Mouse (Mus musculus): Measurements from ENCODE around the gene Isca2. TPM values are rescaled to one million over a fixed set of nuclear protein-coding genes. Genes with fewer than 3 reads are reported as not detected.

Gene Isca2
- polyA plus RNA-seq, 1 experiment: 51.2 TPM

DNA sequence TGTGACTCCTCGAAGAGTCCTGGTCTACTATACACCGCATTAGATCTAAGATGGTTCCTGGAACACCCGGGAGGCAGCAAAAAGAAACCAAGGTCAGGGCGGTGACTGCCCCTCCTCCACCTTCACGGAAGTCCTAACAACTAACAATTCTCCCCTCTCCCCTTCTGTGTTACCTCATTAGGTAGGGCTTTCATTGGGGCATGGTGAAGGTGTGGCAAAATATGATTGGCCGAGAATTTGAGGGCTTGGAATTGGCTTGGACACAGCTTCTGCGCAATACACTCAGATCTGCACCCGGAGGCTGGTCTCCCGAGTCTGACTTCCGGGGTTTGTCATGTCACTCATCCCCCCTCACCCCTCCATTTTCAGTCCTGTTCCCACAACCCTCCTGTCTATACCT lies 44.6 kb upstream of the Isca2 start:
- H3K4me3 ChIP-seq: no peak overlapping the region
- H3K79me2 ChIP-seq (ENCODE audit: control insufficient read depth, insufficient read depth): no peaks in the 10 kb centered on the region
- no peaks in the 10 kb centered on the region for H3K36me3 ChIP-seq (ENCODE audit: control insufficient read depth, insufficient read depth)
- no peak overlapping the region for H3K4me2 ChIP-seq (ENCODE audit: low read depth)
- H3ac ChIP-seq (ENCODE audit: control insufficient read depth, insufficient read length): no peak overlapping the region
- TF ChIP-seq POLR2A (IDR thresholded peaks at IDR 0.05; ENCODE audit: insufficient read length, low read depth): no peak
- no peak for TF ChIP-seq USF1 (IDR thresholded peaks at IDR 0.05; ENCODE audit: low read depth)
- TF ChIP-seq MAX (IDR thresholded peaks at IDR 0.05; ENCODE audit: low read depth): no peak
- no peak for TF ChIP-seq MYOG (IDR thresholded peaks at IDR 0.05; ENCODE audit: control insufficient read depth in 1 of 3, insufficient read depth in 1 of 3, insufficient read length in 2 of 3, low read depth in 2 of 3)
- no peak for TF ChIP-seq CEBPB (IDR thresholded peaks at IDR 0.05; ENCODE audit: insufficient read depth, poor library complexity, severe bottlenecking)
- TF ChIP-seq REST (IDR thresholded peaks at IDR 0.05; ENCODE audit: insufficient read depth, insufficient read length): no peak
- no peak for TF ChIP-seq SRF (IDR thresholded peaks at IDR 0.05; ENCODE audit: control insufficient read depth, insufficient read length, low read depth)
- peaks cover 21% of the 10 kb centered on the region for H3K27me3 ChIP-seq (ENCODE audit: control insufficient read depth, insufficient read depth, insufficient read length)

DNA sequence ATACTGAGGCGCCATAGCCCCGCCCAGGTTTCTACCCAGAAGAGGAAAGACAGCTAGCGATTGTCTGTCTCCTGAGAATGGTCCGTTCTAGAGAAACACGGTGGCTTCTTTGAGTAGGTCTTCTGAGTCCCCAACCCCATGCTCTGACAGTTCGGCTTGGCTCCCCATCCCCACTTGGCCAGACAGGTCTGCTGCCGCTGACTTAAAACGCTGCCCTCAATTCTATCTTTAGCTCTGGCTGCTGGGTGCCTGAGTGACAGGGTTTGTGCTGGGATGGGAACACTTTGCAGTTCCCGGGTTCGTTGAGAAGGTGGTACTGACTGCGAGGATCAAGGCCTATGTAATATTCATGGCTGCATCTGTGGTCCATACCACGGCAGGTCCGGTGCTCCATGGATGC lies 39.7 kb upstream of the Isca2 start:
- no peaks in the 10 kb centered on the region for H3K79me2 ChIP-seq (ENCODE audit: control insufficient read depth, insufficient read depth)
- peaks cover 30% of the 10 kb centered on the region for H3K27me3 ChIP-seq (ENCODE audit: control insufficient read depth, insufficient read depth, insufficient read length)
- H3ac ChIP-seq (ENCODE audit: control insufficient read depth, insufficient read length): no peak overlapping the region
- H3K4me2 ChIP-seq (ENCODE audit: low read depth): no peak overlapping the region
- no peaks in the 10 kb centered on the region for H3K36me3 ChIP-seq (ENCODE audit: control insufficient read depth, insufficient read depth)
- H3K4me3 ChIP-seq: no peak overlapping the region
- TF ChIP-seq CEBPB (IDR thresholded peaks at IDR 0.05; ENCODE audit: insufficient read depth, poor library complexity, severe bottlenecking) (no peak), TCF12 (IDR thresholded peaks at IDR 0.05; ENCODE audit: insufficient read depth, poor library complexity, severe bottlenecking) (no peak), E2F4 (IDR thresholded peaks at IDR 0.05; ENCODE audit: insufficient read depth) (no peak), POLR2AphosphoS2 (IDR thresholded peaks at IDR 0.05; ENCODE audit: insufficient read length, low read depth) (no peak)

- H3K4me2 ChIP-seq (ENCODE audit: low read depth): no peak overlapping the region
- H3K79me2 ChIP-seq (ENCODE audit: control insufficient read depth, insufficient read depth): no peaks in the 10 kb centered on the region
- TF ChIP-seq USF1 (IDR thresholded peaks at IDR 0.05; ENCODE audit: low read depth) (no peak), TCF3 (IDR thresholded peaks at IDR 0.05; ENCODE audit: insufficient read length, low read depth) (no peak), E2F4 (IDR thresholded peaks at IDR 0.05; ENCODE audit: insufficient read depth) (no peak)
- H3K36me3 ChIP-seq (ENCODE audit: control insufficient read depth, insufficient read depth): no peaks in the 10 kb centered on the region
- no peaks in the 10 kb centered on the region for H3K27me3 ChIP-seq (ENCODE audit: control insufficient read depth, insufficient read depth, insufficient read length)
- H3K4me3 ChIP-seq: no peak overlapping the region
- H3ac ChIP-seq (ENCODE audit: control insufficient read depth, insufficient read length): no peak overlapping the region
Measured at GRCm38 (mm10) chr12:84743496-84743895, 29.6 kb upstream of the Isca2 start.

DNA sequence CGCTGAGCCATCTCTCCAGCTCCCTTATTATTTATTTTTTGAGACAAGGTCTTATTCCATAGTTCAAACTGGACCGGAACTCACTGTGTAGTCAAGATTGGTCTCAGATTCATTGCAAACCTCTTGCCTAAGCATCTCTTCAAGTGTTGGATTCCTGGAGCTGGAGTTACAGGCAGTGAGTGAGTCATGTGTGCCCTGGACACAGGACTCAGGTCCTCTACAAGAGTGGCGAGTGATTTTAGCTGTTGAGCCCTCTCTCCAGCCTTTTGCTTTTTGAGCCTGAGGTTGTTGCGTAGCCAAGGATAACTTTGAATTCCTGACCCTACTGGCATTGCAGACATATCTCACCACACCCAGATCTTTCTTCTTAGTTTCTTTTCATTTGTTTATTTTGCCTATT lies 27.4 kb upstream of the Isca2 start:
- TF ChIP-seq POLR2A (IDR thresholded peaks at IDR 0.05; ENCODE audit: insufficient read length, low read depth) (no peak), MAX (IDR thresholded peaks at IDR 0.05; ENCODE audit: low read depth) (no peak), TCF3 (IDR thresholded peaks at IDR 0.05; ENCODE audit: insufficient read length, low read depth) (no peak), CEBPB (IDR thresholded peaks at IDR 0.05; ENCODE audit: insufficient read depth, poor library complexity, severe bottlenecking) (no peak), SRF (IDR thresholded peaks at IDR 0.05; ENCODE audit: control insufficient read depth, insufficient read length, low read depth) (no peak), MYOD1 (IDR thresholded peaks at IDR 0.05; ENCODE audit: control insufficient read depth in 1 of 3, insufficient read length in 2 of 3, low read depth in 2 of 3) (no peak), MYOG (IDR thresholded peaks at IDR 0.05; ENCODE audit: control insufficient read depth in 1 of 3, insufficient read depth in 1 of 3, insufficient read length in 2 of 3, low read depth in 2 of 3) (no peak), TCF12 (IDR thresholded peaks at IDR 0.05; ENCODE audit: insufficient read depth, poor library complexity, severe bottlenecking) (no peak), E2F4 (IDR thresholded peaks at IDR 0.05; ENCODE audit: insufficient read depth) (no peak)
- Histone ChIP-seq H3K36me3 (ENCODE audit: control insufficient read depth, insufficient read depth) (no peaks in the 10 kb centered on the region), H3ac (ENCODE audit: control insufficient read depth, insufficient read length) (no peak overlapping the region), H3K4me3 (no peak overlapping the region), H3K4me2 (ENCODE audit: low read depth) (no peak overlapping the region), H3K79me2 (ENCODE audit: control insufficient read depth, insufficient read depth) (no peaks in the 10 kb centered on the region), H3K27me3 (ENCODE audit: control insufficient read depth, insufficient read depth, insufficient read length) (no peaks in the 10 kb centered on the region)

DNA sequence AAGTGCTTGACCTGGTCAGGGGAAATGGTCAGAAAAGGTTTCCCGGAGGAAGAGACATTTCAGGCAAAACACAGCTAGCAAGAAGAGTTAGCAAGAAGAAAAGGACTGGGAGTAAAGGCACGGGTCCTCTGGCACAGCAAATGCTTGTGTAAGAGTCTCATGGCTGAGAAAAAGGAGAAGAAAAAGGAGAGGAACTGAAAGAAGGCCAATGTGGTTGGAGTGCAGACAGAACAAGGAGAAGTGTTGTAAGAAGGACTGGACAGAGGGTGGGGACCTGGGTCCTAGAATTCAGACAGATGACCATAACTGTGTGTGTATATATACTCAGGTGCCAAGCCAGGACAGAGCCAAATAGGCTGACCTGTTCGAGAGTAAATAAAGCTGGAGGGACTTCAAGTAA lies 24.9 kb upstream of the Isca2 start:
- Histone ChIP-seq H3ac (ENCODE audit: control insufficient read depth, insufficient read length) (no peak overlapping the region), H3K4me3 (no peak overlapping the region), H3K36me3 (ENCODE audit: control insufficient read depth, insufficient read depth) (no peaks in the 10 kb centered on the region), H3K27me3 (ENCODE audit: control insufficient read depth, insufficient read depth, insufficient read length) (no peaks in the 10 kb centered on the region), H3K4me2 (ENCODE audit: low read depth) (no peak overlapping the region), H3K79me2 (ENCODE audit: control insufficient read depth, insufficient read depth) (no peaks in the 10 kb centered on the region)
- TF ChIP-seq REST (IDR thresholded peaks at IDR 0.05; ENCODE audit: insufficient read depth, insufficient read length) (no peak), MYOG (IDR thresholded peaks at IDR 0.05; ENCODE audit: control insufficient read depth in 1 of 3, insufficient read depth in 1 of 3, insufficient read length in 2 of 3, low read depth in 2 of 3) (no peak), E2F4 (IDR thresholded peaks at IDR 0.05; ENCODE audit: insufficient read depth) (no peak), POLR2AphosphoS2 (IDR thresholded peaks at IDR 0.05; ENCODE audit: insufficient read length, low read depth) (no peak), MAX (IDR thresholded peaks at IDR 0.05; ENCODE audit: low read depth) (no peak), POLR2A (IDR thresholded peaks at IDR 0.05; ENCODE audit: insufficient read length, low read depth) (no peak), TCF3 (IDR thresholded peaks at IDR 0.05; ENCODE audit: insufficient read length, low read depth) (no peak), TCF12 (IDR thresholded peaks at IDR 0.05; ENCODE audit: insufficient read depth, poor library complexity, severe bottlenecking) (no peak), USF1 (IDR thresholded peaks at IDR 0.05; ENCODE audit: low read depth) (no peak), CEBPB (IDR thresholded peaks at IDR 0.05; ENCODE audit: insufficient read depth, poor library complexity, severe bottlenecking) (no peak), SRF (IDR thresholded peaks at IDR 0.05; ENCODE audit: control insufficient read depth, insufficient read length, low read depth) (no peak)
